Mouse (Mus musculus) MEL (cell line): Measurements from ENCODE around the gene Ehmt2. TPM values are rescaled to one million over a fixed set of nuclear protein-coding genes. Genes with fewer than 3 reads are reported as not detected.
"Not testable (repeated sequence)": the region's sequence is repeated elsewhere in the genome, so short reads cannot be mapped to it uniquely, and the experiment has no call there.

Experiments used
- DNase-seq: peaks from one replicate; pipeline ENCODE4 v3.0.0; 2011; ENCODE audit warnings: low read depth, low spot score
- H3K27ac ChIP-seq: 2 replicates; pipeline ENCODE4 v1.5.1; 2012; ENCODE audit warnings: low read depth, mild to moderate bottlenecking, control low read depth, low read length, moderate library complexity; ENCODE audit not compliant: control insufficient read depth
- H3K27me3 ChIP-seq, 2 experiments: fragments of 150-350 bp in 1 of 2; sonication (generic) in 1 of 2; 2 replicates each; pipeline ENCODE4 v1.6.1; 2012; ENCODE audit warnings: low read length in 2 of 2, mild to moderate bottlenecking in 2 of 2, improper control_type of control experiment in 1 of 2, moderate library complexity in 1 of 2; ENCODE audit not compliant: insufficient read depth in 2 of 2, control insufficient read depth in 1 of 2
- H3K36me3 ChIP-seq, 2 experiments: 2 replicates each; pipeline ENCODE4 v1.6.1; 2012 to 2014; ENCODE audit warnings: low read length in 2 of 2, improper control_type of control experiment in 1 of 2, inconsistent platforms in 1 of 2, mild to moderate bottlenecking in 1 of 2; ENCODE audit not compliant: insufficient read depth in 2 of 2, control insufficient read depth in 1 of 2
- H3K4me1 ChIP-seq, 2 experiments: fragments of 150-350 bp in 1 of 2; sonication (generic) in 1 of 2; 2 replicates each; pipeline ENCODE4 v1.6.1; 2012; ENCODE audit warnings: low read length in 2 of 2, improper control_type of control experiment in 1 of 2, mild to moderate bottlenecking in 1 of 2; ENCODE audit not compliant: insufficient read depth in 2 of 2, control insufficient read depth in 1 of 2
- H3K4me3 ChIP-seq, 2 experiments: fragments of 150-350 bp in 1 of 2; sonication (generic) in 1 of 2; 2 replicates each; pipeline ENCODE4 v1.5.1; 2012; ENCODE audit warnings: low read depth in 2 of 2, low read length in 2 of 2, mild to moderate bottlenecking in 2 of 2, moderate library complexity in 2 of 2, control low read depth in 1 of 2, improper control_type of control experiment in 1 of 2; ENCODE audit not compliant: control insufficient read depth in 1 of 2, insufficient read depth in 1 of 2
- H3K79me2 ChIP-seq: 2 replicates; pipeline ENCODE4 v1.6.1; 2012; ENCODE audit warnings: mild to moderate bottlenecking, low read length, moderate library complexity; ENCODE audit not compliant: control insufficient read depth, poor library complexity, insufficient read depth
- H3K9ac ChIP-seq: 2 replicates; pipeline ENCODE4 v1.6.1; 2012; ENCODE audit warnings: low read depth, mild to moderate bottlenecking, control low read depth, low read length, moderate library complexity; ENCODE audit not compliant: control insufficient read depth, poor library complexity, severe bottlenecking
- H3K9me3 ChIP-seq: fragments of 150-350 bp; sonication (generic); replicated peaks from 2 replicates; pipeline ENCODE4 v1.6.1; 2012; ENCODE audit warnings: mild to moderate bottlenecking, low read length, improper control_type of control experiment, moderate library complexity; ENCODE audit not compliant: insufficient read depth
- CHD1 ChIP-seq: IDR thresholded peaks from 2 replicates; pipeline ENCODE4 v1.6.1; 2012; ENCODE audit warnings: low read depth, mild to moderate bottlenecking, inconsistent platforms, low read length, improper control_type of control experiment
- CHD2 ChIP-seq: IDR thresholded peaks from 2 replicates; pipeline ENCODE4 v1.6.1; 2011; ENCODE audit warnings: low read length, improper control_type of control experiment
- E2F4 ChIP-seq: IDR thresholded peaks from 2 replicates; pipeline ENCODE4 v1.6.1; 2011; ENCODE audit warnings: low read depth, low read length, improper control_type of control experiment, borderline replicate concordance
- ELF1 ChIP-seq: IDR thresholded peaks from 2 replicates; pipeline ENCODE4 v1.6.1; 2014; ENCODE audit warnings: low read depth, mild to moderate bottlenecking, inconsistent platforms, low read length, improper control_type of control experiment, moderate library complexity
- EP300 ChIP-seq, 2 experiments: IDR thresholded peaks; 2 replicates each; pipeline ENCODE4 v1.6.1; 2011; ENCODE audit warnings: improper control_type of control experiment in 2 of 2, low read length in 2 of 2, low read depth in 1 of 2, mild to moderate bottlenecking in 1 of 2
- ETS1 ChIP-seq: IDR thresholded peaks from 2 replicates; pipeline ENCODE4 v1.6.1; 2012; ENCODE audit warnings: low read depth, mild to moderate bottlenecking, inconsistent platforms, low read length, improper control_type of control experiment, moderate library complexity
- HCFC1 ChIP-seq: IDR thresholded peaks from 2 replicates; pipeline ENCODE4 v1.6.1; 2012; ENCODE audit warnings: low read depth, mild to moderate bottlenecking, inconsistent platforms, low read length, improper control_type of control experiment, moderate library complexity
- JUND ChIP-seq: IDR thresholded peaks from 2 replicates; pipeline ENCODE4 v1.6.1; 2011; ENCODE audit warnings: low read depth, mild to moderate bottlenecking, improper control_type of control experiment, low read length
- MAFK ChIP-seq: IDR thresholded peaks from 2 replicates; pipeline ENCODE4 v1.6.1; 2011; ENCODE audit warnings: low read depth, mild to moderate bottlenecking, low read length, improper control_type of control experiment, borderline replicate concordance
- MAX ChIP-seq: IDR thresholded peaks from 2 replicates; pipeline ENCODE4 v1.6.1; 2011; ENCODE audit warnings: low read length, improper control_type of control experiment
- MAZ ChIP-seq: IDR thresholded peaks from 2 replicates; pipeline ENCODE4 v1.6.1; 2012; ENCODE audit warnings: low read depth, mild to moderate bottlenecking, inconsistent platforms, low read length, improper control_type of control experiment
- MXI1 ChIP-seq: IDR thresholded peaks from 2 replicates; pipeline ENCODE4 v1.6.1; 2011; ENCODE audit warnings: mild to moderate bottlenecking, low read depth, low read length, improper control_type of control experiment
- MYB ChIP-seq: IDR thresholded peaks from 2 replicates; pipeline ENCODE4 v1.6.1; 2011; ENCODE audit warnings: mild to moderate bottlenecking, low read depth, low read length, improper control_type of control experiment
- NELFE ChIP-seq: IDR thresholded peaks from 2 replicates; pipeline ENCODE4 v1.6.1; 2011; ENCODE audit warnings: low read depth, low read length, improper control_type of control experiment
- NRF1 ChIP-seq: IDR thresholded peaks from 2 replicates; pipeline ENCODE4 v1.6.1; 2014; ENCODE audit warnings: low read depth, mild to moderate bottlenecking, inconsistent platforms, low read length, improper control_type of control experiment, moderate library complexity; ENCODE audit not compliant: poor library complexity, insufficient read depth, severe bottlenecking
- POLR2A ChIP-seq, 2 experiments: IDR thresholded peaks; 2 replicates each; pipeline ENCODE4 v1.6.1; 2011 to 2012; ENCODE audit warnings: low read length in 2 of 2, mild to moderate bottlenecking in 2 of 2, control low read depth in 1 of 2, improper control_type of control experiment in 1 of 2, low read depth in 1 of 2, moderate library complexity in 1 of 2; ENCODE audit not compliant: control insufficient read depth in 1 of 2, insufficient read depth in 1 of 2, poor library complexity in 1 of 2
- POLR2AphosphoS2 ChIP-seq: IDR thresholded peaks from 2 replicates; pipeline ENCODE4 v1.6.1; 2011; ENCODE audit warnings: low read length, improper control_type of control experiment
- POLR2AphosphoS5 ChIP-seq: IDR thresholded peaks from 2 replicates; pipeline ENCODE4 v1.6.1; 2012; ENCODE audit warnings: low read depth, borderline replicate concordance, mild to moderate bottlenecking, inconsistent platforms, low read length, moderate library complexity, mixed read lengths
- SIN3A ChIP-seq: IDR thresholded peaks from 2 replicates; pipeline ENCODE4 v1.6.1; 2012; ENCODE audit warnings: low read length, improper control_type of control experiment, inconsistent platforms
- SMC3 ChIP-seq: IDR thresholded peaks from 2 replicates; pipeline ENCODE4 v1.6.1; 2011; ENCODE audit warnings: low read depth, low read length, improper control_type of control experiment
- TAL1 ChIP-seq: IDR thresholded peaks from 2 replicates; pipeline ENCODE4 v1.6.1; 2012; ENCODE audit warnings: mild to moderate bottlenecking, inconsistent platforms, low read length, moderate library complexity, mixed read lengths
- TBP ChIP-seq: IDR thresholded peaks from 2 replicates; pipeline ENCODE4 v1.8.0; 2011; ENCODE audit warnings: low read depth, low read length, improper control_type of control experiment
- TCF12 ChIP-seq: IDR thresholded peaks from 2 replicates; pipeline ENCODE4 v1.6.1; 2014; ENCODE audit warnings: low read depth, mild to moderate bottlenecking, inconsistent platforms, low read length, improper control_type of control experiment, moderate library complexity
- USF2 ChIP-seq, 2 experiments: IDR thresholded peaks; 2 replicates each; pipeline ENCODE4 v1.6.1; 2011 to 2012; ENCODE audit warnings: improper control_type of control experiment in 2 of 2, low read length in 2 of 2, borderline replicate concordance in 1 of 2, inconsistent platforms in 1 of 2, low read depth in 1 of 2, mild to moderate bottlenecking in 1 of 2; ENCODE audit not compliant: insufficient read depth in 1 of 2
- ZKSCAN1 ChIP-seq: IDR thresholded peaks from 2 replicates; pipeline ENCODE4 v1.6.1; 2012; ENCODE audit warnings: low read depth, mild to moderate bottlenecking, inconsistent platforms, low read length, improper control_type of control experiment, moderate library complexity
- ZMIZ1 ChIP-seq: IDR thresholded peaks from 2 replicates; pipeline ENCODE4 v1.6.1; 2012; ENCODE audit warnings: low read depth, mild to moderate bottlenecking, inconsistent platforms, low read length, improper control_type of control experiment, moderate library complexity
- ZNF384 ChIP-seq: IDR thresholded peaks from 2 replicates; pipeline ENCODE4 v1.6.1; 2012; ENCODE audit warnings: low read depth, mild to moderate bottlenecking, inconsistent platforms, low read length, improper control_type of control experiment
- polyA plus RNA-seq, 2 experiments: library from polyadenylated mRNA; stranded (reverse) in 1 of 2; unstranded in 1 of 2; fragments of >175 nt in 1 of 2; fragments of >200 nt in 1 of 2; gene quantifications; 2 replicates each; pipeline versions ENCODE4 v1.2.1 to v1.2.4; 2012; ENCODE audit warnings: low replicate concordance in 2 of 2, low read depth in 1 of 2; ENCODE audit not compliant: insufficient read length in 2 of 2, insufficient read depth in 1 of 2, missing spikeins in 1 of 2
- total RNA-seq: library from RNA; depleted of rRNA; stranded (reverse); fragments of 300-350 nt; gene quantifications from 2 replicates; pipeline ENCODE4 v1.2.3, GENCODE M21; 2012

Gene Ehmt2
- total and polyA plus RNA-seq, 3 experiments = 66.6 to 113 TPM; not detected in 1

GRCm38 (mm10) chr17:34947606-34948005 lies 49.3 kb downstream of the Ehmt2 start (continued):
- TF ChIP-seq ETS1 = no peak

GRCm38 (mm10) chr17:34948721-34949552 lies 50.7 kb downstream of the Ehmt2 start:
- Histone ChIP-seq H3K27ac (peak overlapping the region; percentile 90), H3K36me3 (peaks cover 0 to 17% of the 10 kb centered on the region in 2 experiments; a peak in 3 of 4 replicates), H3K9ac (peak overlapping the region; percentile 1; the same call in 1 of the 2 replicates), H3K79me2 (peaks cover 22% of the 10 kb centered on the region)
- DNase-seq = peak; percentile 59
- not testable (repeated sequence) for H3K4me1 ChIP-seq, H3K9me3 ChIP-seq, H3K27me3 ChIP-seq, H3K4me3 ChIP-seq
- peak; percentile 8; the same call in 1 of the 2 replicates for TF ChIP-seq CHD2
- TF ChIP-seq TBP = peak; percentile 92
- 0 out of 2 replicates have a peak, but pooled peaks have one; percentile 5 for TF ChIP-seq CHD1
- peak; percentile 63; the same call in 1 of the 2 replicates for TF ChIP-seq ZNF384

GRCm38 (mm10) chr17:34949553-34949969 lies 51.3 kb downstream of the Ehmt2 start:
- H3K36me3 ChIP-seq = peaks cover 0 to 12% of the 10 kb centered on the region in 2 experiments; a peak in 3 of 4 replicates
- peak overlapping the region in 1 of 2 experiments; percentile 20; a peak in 1 of 4 replicates for H3K4me3 ChIP-seq
- H3K9me3 ChIP-seq = no peaks in the 10 kb centered on the region
- peak overlapping the region; percentile 90 for H3K27ac ChIP-seq
- peaks cover 22% of the 10 kb centered on the region for H3K79me2 ChIP-seq
- peak; percentile 74 for DNase-seq
- H3K4me1 ChIP-seq = peaks cover 0 to 3% of the 10 kb centered on the region in 2 experiments; a peak in 2 of 4 replicates
- no peaks in the 10 kb centered on the region for H3K27me3 ChIP-seq
- H3K9ac ChIP-seq = peak overlapping the region; percentile 100
- TF ChIP-seq SMC3 (0 out of 2 replicates have a peak, but pooled peaks have one; percentile 9), MXI1 (no peak), TBP (0 out of 2 replicates have a peak, but pooled peaks have one; percentile 12), MAFK (no peak), MAZ (no peak), HCFC1 (no peak), ETS1 (no peak), POLR2A (IDR thresholded peaks at IDR 0.05; ENCODE audit: control insufficient read depth in 1 of 2, insufficient read depth in 1 of 2, low read depth in 1 of 2, low read length in 2 of 2, poor library complexity in 1 of 2) (peak in 1 of 2 experiments; percentile 77; a peak in 3 of 4 replicates), CHD1 (no peak), ZMIZ1 (peak; percentile 87), USF2 (IDR thresholded peaks at IDR 0.05; ENCODE audit: borderline replicate concordance in 1 of 2, insufficient read depth in 1 of 2, low read depth in 1 of 2, low read length in 2 of 2) (no peak), SIN3A (0 out of 2 replicates have a peak, but pooled peaks have one; percentile 33), JUND (no peak), E2F4 (no peak), EP300 (IDR thresholded peaks at IDR 0.05; ENCODE audit: low read depth in 1 of 2, low read length in 2 of 2) (no peak), POLR2AphosphoS2 (peak; percentile 93), ELF1 (no peak), MAX (no peak), NRF1 (no peak), NELFE (no peak; the same call in 1 of the 2 replicates), MYB (no peak), ZKSCAN1 (no peak), POLR2AphosphoS5 (no peak), TAL1 (no peak), TCF12 (no peak)
